Mouse (Mus musculus): ENCODE measurements at regions not wholly inside any gene's neighbourhood (a gene's known extent, or its start where the extent isn't known, plus 50 kb on each side); places are given as distances from the start of the nearest gene placed in this dataset.

DNA sequence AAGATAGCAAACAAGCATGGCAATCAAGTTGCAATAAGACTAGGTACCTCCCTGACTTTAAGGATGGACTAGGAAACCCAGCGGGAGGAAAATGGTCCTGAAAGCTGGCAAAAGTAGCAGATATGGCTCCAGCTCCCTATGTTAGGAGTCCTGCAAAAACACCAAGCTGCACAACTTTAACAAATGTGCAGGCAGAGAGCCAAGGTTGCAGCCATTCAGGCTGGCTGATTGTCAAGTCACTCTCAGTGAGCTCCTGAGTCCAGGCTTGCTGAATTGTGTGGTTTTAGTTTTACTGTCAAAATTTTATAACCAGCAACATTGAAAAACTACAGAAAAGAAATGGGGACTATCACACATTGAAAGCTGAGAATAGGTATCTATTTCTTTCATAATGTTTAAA is 1122.8 kb upstream of the Slc10a2 start:
- DNase-seq (ENCODE audit: low spot score in 2 of 2) = no peak

- DNase-seq (ENCODE audit: low spot score in 2 of 2) = no peak
These were observed 1120.0 kb upstream of the Slc10a2 start for GRCm38 (mm10) chr8:6225194-6225593.

GRCm38 (mm10) chr8:6207617-6208349 is 1102.6 kb upstream of the Slc10a2 start:
- DNase-seq (ENCODE audit: low spot score in 2 of 2) = no peak

- DNase-seq (ENCODE audit: low spot score in 2 of 2) = no peak
These were observed 1099.0 kb upstream of the Slc10a2 start for GRCm38 (mm10) chr8:6204051-6204745.

DNA sequence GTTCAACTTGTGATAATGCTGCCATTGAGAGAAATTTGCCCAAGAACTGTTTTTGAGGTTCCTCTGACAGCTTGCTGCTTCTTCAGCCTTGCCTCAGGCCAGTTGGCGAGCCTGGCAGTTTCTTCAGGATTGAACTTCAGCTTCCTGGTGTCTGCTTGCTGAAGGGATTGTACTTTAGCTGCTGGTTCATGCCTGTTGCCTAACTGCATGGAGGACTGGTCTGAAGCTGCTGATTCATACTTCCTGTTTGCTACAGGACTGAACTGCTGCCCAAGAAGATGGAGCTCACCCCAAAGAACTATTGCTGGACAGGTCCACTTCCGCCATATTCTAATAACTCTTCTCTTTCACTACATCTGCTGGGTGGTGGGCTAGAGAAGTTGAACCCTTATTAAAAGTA is 1086.3 kb upstream of the Slc10a2 start:
- DNase-seq (ENCODE audit: low spot score in 2 of 2) = no peak

- no peak for DNase-seq (ENCODE audit: low spot score in 2 of 2)
These were observed 1083.3 kb upstream of the Slc10a2 start for GRCm38 (mm10) chr8:6188422-6188821.

DNA sequence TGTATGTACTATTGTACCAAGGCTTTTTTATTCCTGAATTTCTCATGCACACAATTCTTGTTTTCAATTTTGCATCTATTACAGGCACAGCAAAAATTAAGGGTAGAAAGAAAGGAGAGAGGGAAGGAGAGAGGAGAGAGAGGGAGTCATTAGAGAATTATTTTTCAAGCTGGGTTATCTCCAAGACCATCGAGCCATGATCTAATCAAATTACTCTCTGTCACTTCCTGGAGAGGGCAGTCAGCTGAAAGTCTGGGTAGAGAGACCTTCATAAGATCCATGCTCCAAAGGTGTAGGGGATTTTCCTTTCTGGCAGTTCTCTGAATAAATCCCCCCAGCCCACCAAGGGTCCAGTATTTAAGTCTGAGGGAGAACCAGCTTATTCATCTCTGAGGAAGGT is 1081.4 kb upstream of the Slc10a2 start:
- no peak for DNase-seq (ENCODE audit: low spot score in 2 of 2)

DNA sequence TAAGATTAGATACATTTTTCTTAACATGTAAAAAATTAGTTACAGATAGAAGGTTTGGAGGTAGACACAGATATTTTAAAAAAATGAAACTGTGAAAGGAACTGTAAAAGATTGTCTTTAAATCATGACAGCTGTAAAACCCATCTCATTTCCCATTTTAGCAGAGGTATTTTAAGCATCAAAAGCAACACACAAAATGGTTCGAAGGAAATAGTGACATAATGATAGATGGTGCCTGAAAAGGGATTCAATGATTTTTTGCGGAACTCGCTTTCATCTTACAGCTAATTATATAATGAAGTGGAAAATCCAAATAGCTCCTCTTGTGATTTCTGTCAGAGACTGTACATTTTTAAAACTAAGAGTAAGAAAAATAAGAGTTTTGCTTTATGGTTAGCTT is 1074.5 kb upstream of the Slc10a2 start:
- DNase-seq (ENCODE audit: low spot score in 2 of 2) = no peak

GRCm38 (mm10) chr8:6166433-6166832 is 1061.3 kb upstream of the Slc10a2 start:
- no peak for DNase-seq (ENCODE audit: low spot score in 2 of 2)

GRCm38 (mm10) chr8:6165230-6165629 is 1060.1 kb upstream of the Slc10a2 start:
- no peak for DNase-seq (ENCODE audit: low spot score in 2 of 2)

- no peak for DNase-seq (ENCODE audit: low spot score in 2 of 2)
These were observed 1059.6 kb upstream of the Slc10a2 start for GRCm38 (mm10) chr8:6164758-6165157.

DNA sequence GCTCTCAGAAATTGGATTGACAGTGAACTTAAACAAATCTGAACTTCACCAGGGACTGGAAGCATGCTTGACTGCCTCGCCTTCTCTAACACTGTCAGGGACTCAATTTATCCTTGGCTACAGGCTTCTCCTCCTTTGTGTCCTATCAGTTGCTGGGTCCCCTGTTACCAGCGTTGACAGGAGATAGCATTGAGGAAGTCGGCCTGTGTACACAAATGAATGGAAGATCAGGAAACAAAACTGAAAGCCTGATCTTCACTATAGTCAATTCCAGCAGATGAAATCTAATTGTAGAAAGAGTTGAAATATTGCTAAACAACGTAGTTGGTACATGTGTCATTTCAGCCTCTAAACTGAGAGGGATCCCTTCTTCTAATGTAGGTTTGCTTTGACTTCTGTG is 1039.4 kb upstream of the Slc10a2 start:
- DNase-seq (ENCODE audit: low spot score in 2 of 2) = no peak

GRCm38 (mm10) chr8:6140090-6140489 is 1034.9 kb upstream of the Slc10a2 start:
- DNase-seq (ENCODE audit: low spot score in 2 of 2) = no peak

DNA sequence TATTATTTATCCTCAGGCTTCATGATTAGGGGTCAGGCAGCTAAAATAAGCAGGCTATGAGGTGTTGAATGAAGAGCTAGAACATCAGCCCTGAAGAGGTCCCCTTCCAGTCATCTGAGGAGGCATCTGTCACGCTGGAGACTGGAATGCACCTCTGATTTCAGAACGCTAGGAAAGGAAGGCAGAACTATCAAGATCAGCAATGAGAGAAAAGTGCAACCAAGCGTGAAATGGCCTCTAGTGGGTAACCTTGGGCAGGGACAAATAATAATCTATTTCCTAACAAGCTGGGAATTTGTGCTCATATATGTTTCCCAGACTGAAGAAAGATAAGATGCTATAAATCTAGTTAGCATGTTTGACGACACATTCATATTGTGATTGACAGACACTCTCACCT is 1034.0 kb upstream of the Slc10a2 start:
- DNase-seq (ENCODE audit: low spot score in 2 of 2) = no peak

- no peak for DNase-seq (ENCODE audit: low spot score in 2 of 2)
These were observed 1027.1 kb upstream of the Slc10a2 start for GRCm38 (mm10) chr8:6132243-6132751.

- DNase-seq (ENCODE audit: low spot score in 2 of 2) = no peak
These were observed 1020.1 kb upstream of the Slc10a2 start for GRCm38 (mm10) chr8:6125265-6125664.

- no peak for DNase-seq (ENCODE audit: low spot score in 2 of 2)
These were observed 1014.4 kb upstream of the Slc10a2 start for GRCm38 (mm10) chr8:6119506-6119905.

DNA sequence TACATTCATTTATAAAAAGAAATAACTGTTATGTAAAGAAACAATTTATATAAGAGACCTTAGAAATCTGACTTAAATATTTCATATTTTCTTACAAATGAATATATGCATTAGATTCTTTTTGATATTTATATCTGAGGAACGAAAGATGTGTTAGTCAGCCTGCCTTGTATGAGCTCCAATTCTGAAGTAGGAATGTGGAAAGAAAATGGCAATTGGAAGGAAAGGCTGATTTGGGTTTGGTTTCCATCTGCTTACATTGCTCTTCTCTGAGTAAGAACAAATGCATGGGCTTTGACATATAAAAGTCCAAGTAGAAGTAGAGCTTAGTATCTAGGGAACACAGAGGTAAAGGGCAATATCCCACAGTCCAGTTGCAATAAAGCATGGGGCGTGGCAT is 1006.2 kb upstream of the Slc10a2 start:
- DNase-seq (ENCODE audit: low spot score in 2 of 2) = no peak

- DNase-seq (ENCODE audit: low spot score in 2 of 2) = no peak
These were observed 984.9 kb upstream of the Slc10a2 start for GRCm38 (mm10) chr8:6090028-6090427.

DNA sequence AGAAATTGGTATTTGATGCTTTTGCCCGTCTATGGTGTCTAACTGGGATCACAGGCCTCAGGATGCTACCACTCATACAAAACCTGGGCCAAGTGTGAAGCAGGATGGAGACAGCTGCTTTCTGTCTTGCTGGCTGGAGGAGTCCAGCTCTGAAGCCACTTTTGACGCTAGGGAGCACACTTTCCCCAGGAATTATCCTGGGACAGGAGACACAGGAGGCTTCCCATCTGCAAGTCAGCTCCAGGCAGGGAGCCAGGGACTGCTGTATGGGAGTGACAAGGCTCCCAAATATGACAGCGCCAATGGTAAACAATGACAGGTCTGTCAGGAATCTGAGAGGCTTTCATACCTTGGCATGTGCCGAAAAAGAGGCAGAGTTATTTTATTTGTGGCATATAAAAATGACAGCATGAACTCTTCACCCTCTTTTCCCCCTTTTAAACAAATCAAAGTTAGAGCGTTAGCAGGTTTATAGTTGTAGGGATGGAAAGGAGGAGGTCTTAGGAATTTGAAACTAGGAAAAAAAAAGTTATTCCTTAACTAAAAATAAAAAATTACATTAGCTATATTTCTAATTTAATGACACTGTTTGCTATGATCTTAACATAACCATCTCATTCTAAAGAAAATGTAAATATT is 938.9 kb upstream of the Slc10a2 start:
- peak in 1 of 2 experiments; percentile 10 for DNase-seq (ENCODE audit: low spot score in 2 of 2)

DNA sequence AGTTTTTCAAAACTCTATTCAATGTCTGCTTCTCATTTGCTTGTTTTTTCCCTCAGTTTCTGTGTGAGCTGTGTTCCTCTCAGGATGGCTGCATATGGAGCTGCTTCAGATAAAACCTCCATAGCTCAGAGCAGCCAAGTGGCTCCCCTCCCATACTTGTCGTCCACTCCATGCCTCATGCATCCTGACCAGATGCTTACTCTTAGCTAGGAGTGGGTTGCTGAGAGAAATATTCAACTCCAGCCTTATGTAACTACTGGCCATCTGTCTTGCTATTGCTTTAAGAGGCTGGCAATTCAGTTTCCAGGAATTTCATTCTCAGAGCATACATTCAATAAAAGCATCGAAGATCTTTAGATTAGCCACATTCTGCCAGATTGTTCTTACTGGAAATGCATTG is 907.1 kb upstream of the Slc10a2 start:
- DNase-seq (ENCODE audit: low spot score in 2 of 2) = no peak

DNA sequence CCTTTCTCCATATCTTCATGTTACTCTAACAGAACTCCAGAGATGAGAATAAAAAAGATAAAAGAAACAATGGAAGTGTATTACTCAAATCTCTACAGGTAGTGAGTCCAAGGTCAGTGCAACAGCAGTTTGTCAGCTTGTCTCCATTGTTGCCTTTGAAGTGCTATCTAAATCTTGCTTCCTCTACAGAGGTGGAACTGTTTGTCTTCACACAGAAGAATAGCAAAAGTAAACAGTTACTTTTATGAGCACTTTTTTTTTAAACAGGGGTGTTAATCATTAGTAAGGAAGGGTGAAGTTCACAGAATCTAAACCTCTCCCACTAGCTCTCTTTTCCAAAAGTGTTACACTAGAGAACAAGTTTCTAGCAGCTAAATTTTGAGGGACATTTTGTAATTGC is 906.0 kb upstream of the Slc10a2 start:
- no peak for DNase-seq (ENCODE audit: low spot score in 2 of 2)

DNA sequence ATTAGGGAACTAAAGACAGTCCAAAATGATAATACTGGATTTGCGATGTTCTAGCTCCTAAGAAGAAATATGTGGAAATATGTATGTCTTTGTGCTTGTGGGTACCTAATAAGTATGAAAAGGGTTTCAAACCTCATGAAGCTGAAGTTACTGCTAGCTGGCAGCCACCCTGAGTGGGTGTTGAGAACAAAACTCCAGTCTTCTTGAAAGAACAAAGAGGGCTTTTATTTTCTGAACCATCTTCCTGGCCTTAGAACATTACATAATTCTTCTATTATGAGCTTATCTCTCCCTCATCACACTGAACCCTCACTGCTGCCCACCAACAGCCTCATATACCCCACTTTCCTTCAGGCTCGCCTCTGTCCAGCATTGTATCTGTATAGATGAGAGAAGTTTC is 905.6 kb upstream of the Slc10a2 start:
- DNase-seq (ENCODE audit: low spot score in 2 of 2) = no peak

All from spleen, postnatal 10 days (tissue).